Mouse (Mus musculus) cerebellum, postnatal 25 days (tissue): ENCODE results near the gene Naif1.

Experiments used
- DNase-seq, 2 experiments: peaks; one replicate each; pipeline ENCODE4 v3.0.0; 2021; ENCODE audit warnings: mixed read lengths in 2 of 2

Gene Naif1

GRCm38 (mm10) chr2:32503588-32503987 is 53.3 kb downstream of the Naif1 start:
- no peak for DNase-seq

DNA sequence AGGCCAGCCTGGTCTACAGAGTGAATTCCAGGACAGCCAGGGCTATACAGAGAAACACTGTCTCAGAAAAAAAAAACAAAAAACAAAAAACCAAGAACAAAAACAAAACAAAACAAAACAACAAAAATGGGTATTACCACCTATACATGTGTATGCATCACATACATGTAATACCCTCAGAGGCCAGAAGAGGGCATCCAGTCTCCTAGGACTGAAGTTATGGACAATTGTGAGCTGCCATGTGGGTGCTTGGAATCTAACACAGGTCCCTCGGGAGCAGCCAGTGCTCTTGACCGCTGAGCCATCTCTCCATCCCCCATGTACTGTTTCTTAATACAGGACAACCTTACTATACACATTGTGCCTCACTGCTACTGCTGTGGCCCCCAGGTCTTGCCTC is 55.3 kb downstream of the Naif1 start:
- DNase-seq, result no peak
